Mouse (Mus musculus) neural tube, embryonic 12.5 days (tissue): Measurements from ENCODE around the gene Mllt1. TPM values are rescaled to one million over a fixed set of nuclear protein-coding genes. Genes with fewer than 3 reads are reported as not detected.
A peak's percentile ranks its signal among the peaks of the same experiment; 100 is the strongest.

ENCODE experiments used
- ATAC-seq: fragments of 200-750 bp; cut with Nextera tagmentation; 2 replicates; pipeline ENCODE4 v1.8.0; 2017; ENCODE audit warnings: low read depth, mild to moderate bottlenecking, moderate TSS enrichment, moderate library complexity; ENCODE audit not compliant: low FRiP score
- H3K27ac ChIP-seq: fragments of 300-500 bp; sonication (generic); 2 replicates; pipeline ENCODE4 v1.5.1; 2016
- H3K27me3 ChIP-seq: fragments of 300-500 bp; sonication (generic); replicated peaks from 2 replicates; pipeline ENCODE4 v1.6.1; 2016; ENCODE audit warnings: mild to moderate bottlenecking
- H3K36me3 ChIP-seq: fragments of 300-500 bp; sonication (generic); 2 replicates; pipeline ENCODE4 v1.6.1; 2016; ENCODE audit warnings: mild to moderate bottlenecking
- H3K4me1 ChIP-seq: fragments of 300-500 bp; sonication (generic); 2 replicates; pipeline ENCODE4 v1.6.1; 2016
- H3K4me2 ChIP-seq: fragments of 300-500 bp; sonication (generic); replicated peaks from 2 replicates; pipeline ENCODE4 v1.6.1; 2016; ENCODE audit warnings: mild to moderate bottlenecking
- H3K4me3 ChIP-seq: fragments of 300-500 bp; sonication (generic); 2 replicates; pipeline ENCODE4 v1.5.1; 2016
- H3K9ac ChIP-seq: fragments of 300-500 bp; sonication (generic); 2 replicates; pipeline ENCODE4 v1.6.1; 2016; ENCODE audit warnings: mild to moderate bottlenecking
- H3K9me3 ChIP-seq: fragments of 300-500 bp; sonication (generic); 2 replicates; pipeline ENCODE4 v1.6.1; 2016; ENCODE audit warnings: mild to moderate bottlenecking
- WGBS: fragments of 180-500 bp; shearing (Covaris S2); methylation state at CpG from one replicate; pipeline ENCODE4 v1.1.7; 2016; 5-methylcytosine and 5-hydroxymethylcytosine counted together
- polyA plus RNA-seq: library from polyadenylated mRNA; unstranded; fragments of >200 nt; fragmentation: Nextera tagmentation; extraction: Ambion mirVana; gene quantifications from 2 replicates; pipeline ENCODE4 v1.2.1, GENCODE M21; 2016

The Mllt1 gene
- polyA plus RNA-seq, result 86.1 and 89.8 TPM in 2 replicates

GRCm38 (mm10) chr17:56935363-56936131 is at the start of gene Mllt1:
Mllt1 (minus strand) TSS chr17:56935415.
- no peaks in the 10 kb centered on the region; the same call in 1 of the 2 replicates for H3K27me3 ChIP-seq
- peak within 1 kb of the TSS; percentile 89 for H3K4me2 ChIP-seq
- no peaks in the 10 kb centered on the region for H3K9me3 ChIP-seq
- peaks cover 32% of the 10 kb centered on the region for H3K4me1 ChIP-seq
- peak within 1 kb of the TSS; percentile 79; the same call in 1 of the 2 replicates for H3K27ac ChIP-seq
- WGBS, result 3% methylated on average over 76 of the region's 76 CpGs
- ATAC-seq, result peak; percentile 98
- H3K9ac ChIP-seq, result peak within 1 kb of the TSS; percentile 99
- peak within 1 kb of the TSS; percentile 93 for H3K4me3 ChIP-seq
- no peaks in the 10 kb centered on the region for H3K36me3 ChIP-seq

- Histone ChIP-seq H3K4me1 (no peaks in the 10 kb centered on the region), H3K9me3 (no peaks in the 10 kb centered on the region), H3K4me2 (no peak overlapping the region), H3K4me3 (no peak overlapping the region), H3K27me3 (no peaks in the 10 kb centered on the region), H3K9ac (no peak overlapping the region), H3K27ac (no peak overlapping the region), H3K36me3 (no peaks in the 10 kb centered on the region)
- ATAC-seq, result no peak
- 86% methylated on average over 9 of the region's 9 CpGs for WGBS
These were observed 49.7 kb upstream of the Mllt1 start for GRCm38 (mm10) chr17:56984886-56985285.

GRCm38 (mm10) chr17:56982013-56982412 is 46.8 kb upstream of the Mllt1 start, which contains the start of gene Acer1:
Acer1 (minus strand) TSS chr17:56982126.
- ATAC-seq, result no peak
- no peak within 1 kb of the TSS for H3K9ac ChIP-seq
- 80% methylated on average over 5 of the region's 5 CpGs for WGBS

GRCm38 (mm10) chr17:56981049-56981448 is 45.8 kb upstream of the Mllt1 start:
- H3K9ac ChIP-seq, result no peak overlapping the region
- no peaks in the 10 kb centered on the region for H3K9me3 ChIP-seq
- no peaks in the 10 kb centered on the region for H3K27me3 ChIP-seq
- no peaks in the 10 kb centered on the region for H3K36me3 ChIP-seq
- no peak overlapping the region for H3K4me2 ChIP-seq
- H3K4me3 ChIP-seq, result no peak overlapping the region
- ATAC-seq, result no peak
- 79% methylated on average over 7 of the region's 7 CpGs for WGBS
- no peak overlapping the region for H3K27ac ChIP-seq
- no peaks in the 10 kb centered on the region for H3K4me1 ChIP-seq

More at GRCm38 (mm10) chr17:56982013-56982412, 46.8 kb upstream of the Mllt1 start, which contains the start of gene Acer1:
- Histone ChIP-seq H3K9me3 (no peaks in the 10 kb centered on the region), H3K27me3 (no peaks in the 10 kb centered on the region), H3K4me2 (no peak within 1 kb of the TSS), H3K36me3 (no peaks in the 10 kb centered on the region), H3K4me1 (no peaks in the 10 kb centered on the region), H3K27ac (no peak within 1 kb of the TSS), H3K4me3 (no peak within 1 kb of the TSS)

- ATAC-seq, result no peak
- Histone ChIP-seq H3K9ac (no peak overlapping the region), H3K9me3 (no peaks in the 10 kb centered on the region), H3K4me1 (no peaks in the 10 kb centered on the region), H3K4me2 (no peak overlapping the region), H3K4me3 (no peak overlapping the region), H3K27ac (no peak overlapping the region), H3K27me3 (0 out of 2 replicates have a peak, but pooled peaks cover 3% of the 10 kb centered on the region), H3K36me3 (no peaks in the 10 kb centered on the region)
- 21% methylated on average over 4 of the region's 8 CpGs for WGBS
These were observed 44.3 kb upstream of the Mllt1 start for GRCm38 (mm10) chr17:56979524-56979923.

GRCm38 (mm10) chr17:56976531-56977390 is 41.5 kb upstream of the Mllt1 start:
- Histone ChIP-seq H3K27ac (no peak overlapping the region), H3K4me3 (no peak overlapping the region), H3K4me1 (no peaks in the 10 kb centered on the region), H3K27me3 (0 out of 2 replicates have a peak, but pooled peaks cover 5% of the 10 kb centered on the region), H3K9ac (no peak overlapping the region), H3K4me2 (no peak overlapping the region), H3K36me3 (no peaks in the 10 kb centered on the region), H3K9me3 (no peaks in the 10 kb centered on the region)
- WGBS, result 83% methylated on average over 8 of the region's 8 CpGs
- ATAC-seq, result no peak

- no peak overlapping the region for H3K27ac ChIP-seq
- no peak overlapping the region for H3K4me3 ChIP-seq
- H3K4me1 ChIP-seq, result no peaks in the 10 kb centered on the region
- WGBS, result 76% methylated on average over 3 of the region's 3 CpGs
- no peak for ATAC-seq
- no peaks in the 10 kb centered on the region for H3K36me3 ChIP-seq
- no peaks in the 10 kb centered on the region for H3K9me3 ChIP-seq
- no peak overlapping the region for H3K4me2 ChIP-seq
- 0 out of 2 replicates have a peak, but pooled peaks cover 5% of the 10 kb centered on the region for H3K27me3 ChIP-seq
- H3K9ac ChIP-seq, result no peak overlapping the region
These were observed 40.2 kb upstream of the Mllt1 start for GRCm38 (mm10) chr17:56975391-56975790.

- H3K4me2 ChIP-seq, result no peak overlapping the region
- H3K4me3 ChIP-seq, result no peak overlapping the region
- WGBS, result 75% methylated on average over 5 of the region's 5 CpGs
- no peaks in the 10 kb centered on the region for H3K36me3 ChIP-seq
- no peak overlapping the region for H3K27ac ChIP-seq
- no peak overlapping the region for H3K9ac ChIP-seq
- ATAC-seq, result no peak
- H3K27me3 ChIP-seq, result 0 out of 2 replicates have a peak, but pooled peaks cover 5% of the 10 kb centered on the region
- H3K4me1 ChIP-seq, result no peaks in the 10 kb centered on the region
- H3K9me3 ChIP-seq, result no peaks in the 10 kb centered on the region
These were observed 39.6 kb upstream of the Mllt1 start for GRCm38 (mm10) chr17:56974708-56975240.

- no peaks in the 10 kb centered on the region for H3K36me3 ChIP-seq
- H3K9ac ChIP-seq, result no peak overlapping the region
- 68% methylated on average over 14 of the region's 14 CpGs for WGBS
- no peak overlapping the region for H3K4me2 ChIP-seq
- H3K4me1 ChIP-seq, result no peaks in the 10 kb centered on the region
- H3K27ac ChIP-seq, result no peak overlapping the region
- no peak overlapping the region for H3K4me3 ChIP-seq
- no peaks in the 10 kb centered on the region for H3K9me3 ChIP-seq
- H3K27me3 ChIP-seq, result 0 out of 2 replicates have a peak, but pooled peaks cover 5% of the 10 kb centered on the region
- no peak for ATAC-seq
These were observed 38.9 kb upstream of the Mllt1 start for GRCm38 (mm10) chr17:56973956-56974707.

- Histone ChIP-seq H3K9ac (no peak overlapping the region), H3K27me3 (0 out of 2 replicates have a peak, but pooled peaks cover 5% of the 10 kb centered on the region), H3K9me3 (no peaks in the 10 kb centered on the region), H3K36me3 (no peaks in the 10 kb centered on the region), H3K4me3 (no peak overlapping the region), H3K4me2 (no peak overlapping the region), H3K27ac (no peak overlapping the region), H3K4me1 (no peaks in the 10 kb centered on the region)
- no peak for ATAC-seq
- 70% methylated on average over 5 of the region's 5 CpGs for WGBS
These were observed 34.9 kb upstream of the Mllt1 start for GRCm38 (mm10) chr17:56970081-56970480.

GRCm38 (mm10) chr17:56969321-56969720 is 34.1 kb upstream of the Mllt1 start:
- no peak overlapping the region for H3K27ac ChIP-seq
- no peaks in the 10 kb centered on the region for H3K27me3 ChIP-seq
- H3K4me2 ChIP-seq, result no peak overlapping the region
- no peak overlapping the region for H3K4me3 ChIP-seq
- 61% methylated on average over 3 of the region's 3 CpGs for whole genome bisulfite sequencing
- no peaks in the 10 kb centered on the region for H3K4me1 ChIP-seq
- H3K36me3 ChIP-seq, result no peaks in the 10 kb centered on the region
- no peak for ATAC-seq
- no peak overlapping the region for H3K9ac ChIP-seq
- H3K9me3 ChIP-seq, result no peaks in the 10 kb centered on the region
